Mouse (Mus musculus) brain, embryonic 14.5 days (tissue): ENCODE results near the gene Prlh.

Source experiments
- CTCF ChIP-seq: fragments of 200-500 bp; IDR thresholded peaks from 2 replicates; pipeline ENCODE4 v1.5.1; 2012; ENCODE audit warnings: inconsistent platforms, mild to moderate bottlenecking, moderate library complexity, borderline replicate concordance; ENCODE audit not compliant: insufficient read depth, insufficient read length; ENCODE audit errors: extremely low read depth
- POLR2A ChIP-seq: fragments of 200-500 bp; IDR thresholded peaks from 2 replicates; pipeline ENCODE4 v1.6.1; 2012; ENCODE audit warnings: mild to moderate bottlenecking, inconsistent platforms, borderline replicate concordance; ENCODE audit not compliant: poor library complexity, insufficient read depth, insufficient read length, severe bottlenecking; ENCODE audit errors: extremely low read depth

DNA sequence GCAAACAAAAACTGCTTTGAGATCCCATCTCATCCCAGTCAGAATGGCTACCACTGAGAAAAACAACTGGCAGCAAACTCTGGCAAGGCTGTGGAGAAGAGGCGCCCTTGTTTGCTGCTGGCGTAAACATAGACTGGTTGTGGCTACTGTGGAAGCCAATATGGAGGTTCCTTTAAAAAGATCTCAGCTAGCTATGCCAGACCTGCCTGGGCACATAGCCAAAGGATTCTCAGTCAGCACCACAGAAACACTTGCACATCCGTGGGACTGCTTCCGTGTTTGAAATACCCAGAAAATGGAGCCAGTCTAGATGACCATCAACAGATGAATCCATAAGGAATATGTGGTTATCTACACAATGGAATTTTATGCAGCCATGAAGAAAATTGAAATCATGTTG is 26.9 kb upstream of the Prlh start:
- TF ChIP-seq CTCF (no peak), POLR2A (no peak)
